Mouse (Mus musculus) cerebellum, adult 2 months (tissue): ENCODE data around the gene Cacng2.

Experiments
- CTCF ChIP-seq: fragments of 200-500 bp; IDR thresholded peaks from 2 replicates; pipeline ENCODE4 v1.5.1; 2011; ENCODE audit warnings: low read depth, mild to moderate bottlenecking, control low read depth, low read length, moderate library complexity, borderline replicate concordance; ENCODE audit not compliant: insufficient read depth
- POLR2A ChIP-seq: fragments of 200-500 bp; IDR thresholded peaks from 2 replicates; pipeline ENCODE4 v1.6.1; 2011; ENCODE audit warnings: low read length, control low read depth, borderline replicate concordance; ENCODE audit not compliant: insufficient read depth

GRCm38 (mm10) chr15:78062467-78062866, 57.4 kb downstream of the Cacng2 start:
- no peak for TF ChIP-seq CTCF
- TF ChIP-seq POLR2A: no peak
